11 mouse cellular contexts compared by ENCODE assay signal in genomic region chr19:33113746-33114145, GRCm38 (mm10).
DNase-seq lines count a peak whose midpoint lies in the region; ATAC-seq lines count a peak whose summit lies in the region.
"Had no signal": no experiment of that assay in that cellular context is flagged by ENCODE, and none has a peak within 500 bp of the region (broad histone marks: within the 10 kb centered on the region; RNA-seq: fewer than 3 reads in every experiment).

No protein-coding gene starts in this region.

- intact Hi-C loops in heart, postnatal 25 days (cut with DNase I): loop anchor here (5.0 kb wide), 1 partner anchor 36 kb away; no protein-coding TSS in a partner anchor

- ATAC-seq in kidney, embryonic 14.5 days (ENCODE audit: low FRiP score, low TSS enrichment): no peak
- ATAC-seq in stomach, embryonic 16.5 days (ENCODE audit: insufficient read depth, low FRiP score): no peak

- no peaks in the 10 kb centered on the region for H3K9me3 ChIP-seq in kidney, embryonic 14.5 days (ENCODE audit: control insufficient read depth, low read length)
- H3K9me3 ChIP-seq in stomach, embryonic 16.5 days (replicated peaks; ENCODE audit: control insufficient read depth, low read length): no peaks in the 10 kb centered on the region
- H3K9me3 ChIP-seq: hindbrain, embryonic 15.5 days; limb, embryonic 12.5 days had no signal

- H3K4me1 ChIP-seq in kidney, embryonic 14.5 days (ENCODE audit: control insufficient read depth, insufficient read depth, low read length): peaks cover 3% of the 10 kb centered on the region; the same call in 1 of the 2 replicates
- peaks cover 4% of the 10 kb centered on the region for H3K4me1 ChIP-seq in stomach, embryonic 16.5 days (ENCODE audit: control insufficient read depth, insufficient read depth, low read length)
- H3K4me1 ChIP-seq: hindbrain, embryonic 15.5 days had no signal

- H3K27me3 ChIP-seq in kidney, embryonic 14.5 days (ENCODE audit: control insufficient read depth, insufficient read depth, low read length): no peaks in the 10 kb centered on the region
- H3K27me3 ChIP-seq in stomach, embryonic 16.5 days (ENCODE audit: control insufficient read depth, insufficient read depth, low read length): no peaks in the 10 kb centered on the region
- H3K27me3 ChIP-seq: hindbrain, embryonic 15.5 days; limb, embryonic 12.5 days had no signal

- WGBS in kidney, embryonic 14.5 days: 59% methylated on average over 7 of the region's 7 CpGs
- 47% methylated on average over 7 of the region's 7 CpGs for WGBS in stomach, embryonic 16.5 days

- no peaks in the 10 kb centered on the region for H3K36me3 ChIP-seq in kidney, embryonic 14.5 days (ENCODE audit: control insufficient read depth, insufficient read depth, low read length)
- H3K36me3 ChIP-seq in stomach, embryonic 16.5 days (ENCODE audit: control insufficient read depth, insufficient read depth, low read length): no peaks in the 10 kb centered on the region
- H3K36me3 ChIP-seq: hindbrain, embryonic 15.5 days; limb, embryonic 12.5 days had no signal

- H3K4me3 ChIP-seq in kidney, embryonic 14.5 days (ENCODE audit: low read length): no peak overlapping the region
- H3K4me3 ChIP-seq in stomach, embryonic 16.5 days (replicated peaks; ENCODE audit: low read length): no peak overlapping the region
- H3K4me3 ChIP-seq: hindbrain, embryonic 15.5 days; limb, embryonic 12.5 days had no signal

- H3K27ac ChIP-seq in kidney, embryonic 14.5 days (ENCODE audit: low read depth, low read length): peak overlapping the region; percentile 37; the same call in 1 of the 2 replicates
- H3K27ac ChIP-seq in stomach, embryonic 16.5 days (ENCODE audit: low read length): peak overlapping the region; percentile 64
- H3K27ac ChIP-seq: hindbrain, embryonic 15.5 days; limb, embryonic 12.5 days had no signal

- DNase-seq in kidney, adult 18-20 months: no peak
- peak; percentile 59 for DNase-seq in right cerebral cortex, adult 18-20 months
- no peak for DNase-seq in right cerebral cortex, postnatal 25 days
- peak; percentile 27 for DNase-seq in heart, postnatal 25 days (ENCODE audit: low spot score)
- DNase-seq in cerebellum, adult 11-12 months: no peak
- no peak for DNase-seq in cerebellum, adult 11 months
- DNase-seq: cerebellum, postnatal 25 days had no signal

- no peak overlapping the region for H3K9ac ChIP-seq in kidney, embryonic 14.5 days (ENCODE audit: low read depth, low read length)
- H3K9ac ChIP-seq in stomach, embryonic 16.5 days (ENCODE audit: low read length): no peak overlapping the region
- H3K9ac ChIP-seq: hindbrain, embryonic 15.5 days; limb, embryonic 12.5 days had no signal

- no peak overlapping the region for H3K4me2 ChIP-seq in kidney, embryonic 14.5 days (replicated peaks; ENCODE audit: low read depth, low read length)
- H3K4me2 ChIP-seq in stomach, embryonic 16.5 days (ENCODE audit: low read depth, low read length): no peak overlapping the region
- H3K4me2 ChIP-seq: hindbrain, embryonic 15.5 days; limb, embryonic 12.5 days had no signal

Comparison
In these comparisons a context has a peak if more than half of its experiments do, and no peak if none do; other contexts are left out.
1. DNase-seq: peak in right cerebral cortex, adult 18-20 months (single experiment) and heart, postnatal 25 days (single experiment); none in kidney, adult 18-20 months (single experiment), right cerebral cortex, postnatal 25 days (single experiment), cerebellum, adult 11-12 months (single experiment) and cerebellum, adult 11 months (single experiment).